Mouse (Mus musculus): ENCODE data around the gene Etfbkmt. TPM values are rescaled to one million over a fixed set of nuclear protein-coding genes. Genes with fewer than 3 reads are reported as not detected.

The Etfbkmt gene
- total RNA-seq, 1 experiment, result 6.8 TPM

- Histone ChIP-seq H3K9me3 (ENCODE audit: control insufficient read depth, insufficient read depth, low read depth, low read length) (no peaks in the 10 kb centered on the region), H3K27ac (ENCODE audit: insufficient read depth, low read depth, low read length, poor library complexity, severe bottlenecking) (no peak overlapping the region), H3K9ac (ENCODE audit: insufficient read depth, low read depth, low read length, poor library complexity, severe bottlenecking) (no peak overlapping the region), H3K4me3 (ENCODE audit: insufficient read depth in 1 of 2, low read depth in 1 of 2, low read length in 2 of 2, poor library complexity in 1 of 2, severe bottlenecking in 1 of 2) (no peak overlapping the region), H3K36me3 (ENCODE audit: control insufficient read depth, insufficient read depth, low read length, poor library complexity, severe bottlenecking) (peaks cover 2% of the 10 kb centered on the region; the same call in 1 of the 2 replicates), H3K4me1 (ENCODE audit: control insufficient read depth in 2 of 2, insufficient read depth in 2 of 2, low read length in 2 of 2, poor library complexity in 1 of 2) (no peaks in the 10 kb centered on the region)
- no peak for DNase-seq (ENCODE audit: low read depth, low spot score)
- in situ Hi-C loops (cut with MboI; ENCODE audit: low sequenced_read_pairs in 2 of 2, unreplicated experiment in 2 of 2), result no loop called here
- TF ChIP-seq ZNF384 (IDR thresholded peaks at IDR 0.05; ENCODE audit: low read depth, low read length), result no peak
- no peak for TF ChIP-seq CHD2 (IDR thresholded peaks at IDR 0.05; ENCODE audit: low read depth, low read length)
- no peak for TF ChIP-seq MAFK (IDR thresholded peaks at IDR 0.05; ENCODE audit: insufficient read depth, low read depth, low read length)
- no peak for TF ChIP-seq HCFC1 (IDR thresholded peaks at IDR 0.05; ENCODE audit: borderline replicate concordance, insufficient read depth, low read length)
- no peak for TF ChIP-seq ZC3H11A (IDR thresholded peaks at IDR 0.05; ENCODE audit: borderline replicate concordance, low read depth, low read length)
Measured at GRCm38 (mm10) chr6:149174932-149175570, 35.4 kb downstream of the Etfbkmt start.

GRCm38 (mm10) chr6:149179064-149179463, 39.4 kb downstream of the Etfbkmt start:
- no peak for DNase-seq (ENCODE audit: low read depth, low spot score)
- in situ Hi-C loops (cut with MboI; ENCODE audit: low sequenced_read_pairs in 2 of 2, unreplicated experiment in 2 of 2), result no loop called here

DNA sequence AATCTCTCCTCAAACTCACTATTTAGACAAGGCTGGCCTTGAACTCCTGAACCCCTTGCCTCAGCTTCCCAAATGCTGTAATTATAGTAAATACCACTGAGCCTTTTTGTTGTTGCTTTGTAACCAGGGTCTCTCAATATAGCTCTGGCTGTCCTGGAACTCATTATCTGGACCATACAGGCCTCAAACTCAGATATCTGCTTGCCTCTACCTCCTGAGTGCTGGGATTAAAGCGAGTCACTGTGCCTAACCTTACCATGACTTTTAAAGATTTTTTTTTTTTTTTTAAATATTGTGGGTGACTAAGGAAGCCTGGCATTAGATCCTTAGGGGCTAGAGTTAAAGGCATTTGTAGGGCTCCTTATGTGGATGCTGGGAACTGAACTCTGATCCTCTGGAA, 44.4 kb downstream of the Etfbkmt start:
- Histone ChIP-seq H3K4me3 (ENCODE audit: insufficient read depth in 1 of 2, low read depth in 1 of 2, low read length in 2 of 2, poor library complexity in 1 of 2, severe bottlenecking in 1 of 2) (no peak overlapping the region), H3K36me3 (ENCODE audit: control insufficient read depth, insufficient read depth, low read length, poor library complexity, severe bottlenecking) (peaks cover 6% of the 10 kb centered on the region), H3K9ac (ENCODE audit: insufficient read depth, low read depth, low read length, poor library complexity, severe bottlenecking) (no peak overlapping the region), H3K9me3 (ENCODE audit: control insufficient read depth, insufficient read depth, low read depth, low read length) (no peaks in the 10 kb centered on the region), H3K27ac (ENCODE audit: insufficient read depth, low read depth, low read length, poor library complexity, severe bottlenecking) (no peak overlapping the region), H3K4me1 (ENCODE audit: control insufficient read depth in 2 of 2, insufficient read depth in 2 of 2, low read length in 2 of 2, poor library complexity in 1 of 2) (peaks cover 3% of the 10 kb centered on the region in 2 experiments; a peak in 1 of 4 replicates)
- no peak for DNase-seq (ENCODE audit: low read depth, low spot score)
- no peak for TF ChIP-seq ZC3H11A (IDR thresholded peaks at IDR 0.05; ENCODE audit: borderline replicate concordance, low read depth, low read length)
- no peak for TF ChIP-seq HCFC1 (IDR thresholded peaks at IDR 0.05; ENCODE audit: borderline replicate concordance, insufficient read depth, low read length)
- no peak for TF ChIP-seq CHD2 (IDR thresholded peaks at IDR 0.05; ENCODE audit: low read depth, low read length)
- no peak for TF ChIP-seq MAFK (IDR thresholded peaks at IDR 0.05; ENCODE audit: insufficient read depth, low read depth, low read length)
- TF ChIP-seq ZNF384 (IDR thresholded peaks at IDR 0.05; ENCODE audit: low read depth, low read length), result no peak
- in situ Hi-C loops (cut with MboI; ENCODE audit: low sequenced_read_pairs in 2 of 2, unreplicated experiment in 2 of 2), result no loop called here

More at GRCm38 (mm10) chr6:149179064-149179463, 39.4 kb downstream of the Etfbkmt start:
- H3K4me3 ChIP-seq (ENCODE audit: insufficient read depth in 1 of 2, low read depth in 1 of 2, low read length in 2 of 2, poor library complexity in 1 of 2, severe bottlenecking in 1 of 2), result no peak overlapping the region
- no peak overlapping the region for H3K9ac ChIP-seq (ENCODE audit: insufficient read depth, low read depth, low read length, poor library complexity, severe bottlenecking)
- H3K27ac ChIP-seq (ENCODE audit: insufficient read depth, low read depth, low read length, poor library complexity, severe bottlenecking), result no peak overlapping the region
- H3K9me3 ChIP-seq (ENCODE audit: control insufficient read depth, insufficient read depth, low read depth, low read length), result no peaks in the 10 kb centered on the region
- H3K36me3 ChIP-seq (ENCODE audit: control insufficient read depth, insufficient read depth, low read length, poor library complexity, severe bottlenecking), result peaks cover 6% of the 10 kb centered on the region
- no peak for TF ChIP-seq MAFK (IDR thresholded peaks at IDR 0.05; ENCODE audit: insufficient read depth, low read depth, low read length)
- TF ChIP-seq ZNF384 (IDR thresholded peaks at IDR 0.05; ENCODE audit: low read depth, low read length), result no peak
- no peak for TF ChIP-seq CHD2 (IDR thresholded peaks at IDR 0.05; ENCODE audit: low read depth, low read length)
- no peak for TF ChIP-seq HCFC1 (IDR thresholded peaks at IDR 0.05; ENCODE audit: borderline replicate concordance, insufficient read depth, low read length)
- no peak for TF ChIP-seq ZC3H11A (IDR thresholded peaks at IDR 0.05; ENCODE audit: borderline replicate concordance, low read depth, low read length)
- no peaks in the 10 kb centered on the region for H3K4me1 ChIP-seq (ENCODE audit: control insufficient read depth in 2 of 2, insufficient read depth in 2 of 2, low read length in 2 of 2, poor library complexity in 1 of 2)

DNA sequence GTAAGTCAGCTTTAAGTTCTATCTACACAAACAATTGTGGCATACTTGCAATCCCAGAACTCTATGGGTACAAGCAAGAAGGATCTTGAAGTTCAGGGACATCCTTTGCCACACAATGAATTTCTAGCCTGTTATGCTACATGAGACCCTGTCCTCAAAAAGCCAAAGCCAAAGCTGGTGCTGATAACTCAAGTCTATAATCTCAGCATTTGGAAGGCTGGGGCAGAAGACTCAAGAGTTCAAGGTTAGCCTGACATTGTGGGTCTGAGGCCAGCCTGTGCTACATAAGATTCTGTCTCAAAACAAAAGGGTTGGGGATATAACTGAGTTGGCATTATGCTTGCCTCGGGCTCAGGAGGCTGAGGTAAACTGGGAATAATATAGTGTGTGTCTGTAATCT, 47.7 kb downstream of the Etfbkmt start:
- peaks cover 1% of the 10 kb centered on the region for H3K36me3 ChIP-seq (ENCODE audit: control insufficient read depth, insufficient read depth, low read length, poor library complexity, severe bottlenecking)
- H3K9me3 ChIP-seq (ENCODE audit: control insufficient read depth, insufficient read depth, low read depth, low read length), result no peaks in the 10 kb centered on the region
- in situ Hi-C loops (cut with MboI; ENCODE audit: low sequenced_read_pairs in 2 of 2, unreplicated experiment in 2 of 2), result no loop called here
- no peak for DNase-seq (ENCODE audit: low read depth, low spot score)
- no peak overlapping the region for H3K27ac ChIP-seq (ENCODE audit: insufficient read depth, low read depth, low read length, poor library complexity, severe bottlenecking)
- TF ChIP-seq ZNF384 (IDR thresholded peaks at IDR 0.05; ENCODE audit: low read depth, low read length), result no peak
- no peak for TF ChIP-seq CHD2 (IDR thresholded peaks at IDR 0.05; ENCODE audit: low read depth, low read length)
- TF ChIP-seq MAFK (IDR thresholded peaks at IDR 0.05; ENCODE audit: insufficient read depth, low read depth, low read length), result no peak
- TF ChIP-seq HCFC1 (IDR thresholded peaks at IDR 0.05; ENCODE audit: borderline replicate concordance, insufficient read depth, low read length), result no peak
- TF ChIP-seq ZC3H11A (IDR thresholded peaks at IDR 0.05; ENCODE audit: borderline replicate concordance, low read depth, low read length), result no peak
- H3K9ac ChIP-seq (ENCODE audit: insufficient read depth, low read depth, low read length, poor library complexity, severe bottlenecking), result no peak overlapping the region
- no peak overlapping the region; a peak in 1 of 4 replicates for H3K4me3 ChIP-seq (ENCODE audit: insufficient read depth in 1 of 2, low read depth in 1 of 2, low read length in 2 of 2, poor library complexity in 1 of 2, severe bottlenecking in 1 of 2)
- H3K4me1 ChIP-seq (ENCODE audit: control insufficient read depth in 2 of 2, insufficient read depth in 2 of 2, low read length in 2 of 2, poor library complexity in 1 of 2), result peaks cover 3% of the 10 kb centered on the region in 2 experiments; a peak in 1 of 4 replicates
